Mouse (Mus musculus) layer of hippocampus, adult 8-10 months (tissue): Measurements from ENCODE around the gene Vmn2r65. TPM values are rescaled to one million over a fixed set of nuclear protein-coding genes. Genes with fewer than 3 reads are reported as not detected.

ENCODE experiments used
- DNase-seq, 2 experiments: peaks; one replicate each; pipeline ENCODE4 v3.0.0; 2022; ENCODE audit warnings: low spot score in 2 of 2
- total RNA-seq, 4 experiments: library from RNA; stranded (reverse); gene quantifications; 2 replicates each; pipeline ENCODE4 v1.2.4; 2022

The Vmn2r65 gene
- not detected for total RNA-seq

- no peak for DNase-seq
These were observed at the start of gene Vmn2r65 for GRCm38 (mm10) chr7:84964015-84964414. Gene Vmn2r65, minus strand, starts transcription at chr7:84964115.

- DNase-seq, result no peak
These were observed 48.3 kb upstream of the Vmn2r65 start, which contains the start of gene Vmn2r66 for GRCm38 (mm10) chr7:85012168-85012567. Gene Vmn2r66, minus strand, starts transcription at chr7:85012268.

- no peak for DNase-seq
These were observed 32.8 kb upstream of the Vmn2r65 start for GRCm38 (mm10) chr7:84996694-84997093.

Other genes with a start within 250 kb of the Vmn2r65 start
- gene Olfr291, start 110.6 kb downstream of the Vmn2r65 start, total RNA-seq, result not detected
- gene Vmn2r66, start 48.2 kb upstream of the Vmn2r65 start, total RNA-seq, result not detected
- gene Vmn2r67, start 191.9 kb upstream of the Vmn2r65 start, total RNA-seq, result not detected